Mouse (Mus musculus) myocyte (in vitro differentiated cells): Measurements from ENCODE around the gene Olfr78.

ENCODE experiments used
- CEBPB ChIP-seq: IDR thresholded peaks from 2 replicates; pipeline ENCODE4 v1.6.1; 2011; ENCODE audit warnings: mild to moderate bottlenecking, moderate library complexity; ENCODE audit not compliant: poor library complexity, insufficient read depth, severe bottlenecking
- E2F4 ChIP-seq: IDR thresholded peaks from one replicate; pipeline ENCODE4 v1.6.1; 2011; ENCODE audit warnings: mild to moderate bottlenecking, control low read depth, moderate library complexity; ENCODE audit not compliant: insufficient read depth
- POLR2A ChIP-seq: IDR thresholded peaks from one replicate; pipeline ENCODE4 v1.6.1; 2011; ENCODE audit warnings: low read depth, mild to moderate bottlenecking, control low read depth, moderate library complexity; ENCODE audit not compliant: insufficient read length
- POLR2AphosphoS2 ChIP-seq: IDR thresholded peaks from one replicate; pipeline ENCODE4 v1.6.1; 2011; ENCODE audit warnings: low read depth, control low read depth; ENCODE audit not compliant: insufficient read length
- TCF12 ChIP-seq: IDR thresholded peaks from one replicate; pipeline ENCODE4 v1.6.1; 2011; ENCODE audit warnings: mild to moderate bottlenecking, control low read depth; ENCODE audit not compliant: poor library complexity, insufficient read depth, severe bottlenecking
- USF1 ChIP-seq: IDR thresholded peaks from one replicate; pipeline ENCODE4 v1.6.1; 2011; ENCODE audit warnings: low read depth, mild to moderate bottlenecking, control low read depth, moderate library complexity

DNA sequence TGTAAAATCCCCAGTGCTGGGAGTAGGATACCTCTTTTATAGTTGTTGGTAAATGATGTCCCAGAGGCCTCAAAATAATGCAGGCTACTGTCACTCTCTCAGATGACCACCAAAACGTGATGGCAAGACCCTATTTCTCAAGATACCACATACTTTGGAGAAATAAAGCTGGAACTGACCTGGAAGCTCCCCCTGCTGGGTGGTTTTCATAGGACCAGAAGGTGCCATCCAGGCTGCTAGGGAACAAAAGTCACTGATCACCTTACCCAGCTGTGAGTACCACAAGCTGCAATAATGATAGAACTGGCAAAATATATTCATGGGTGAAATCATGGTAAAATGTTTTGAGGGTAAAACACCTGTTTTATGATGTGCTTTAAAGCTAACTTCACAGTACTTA, 7.2 kb downstream of the Olfr78 start:
- TF ChIP-seq POLR2A (no peak), USF1 (no peak), POLR2AphosphoS2 (no peak), E2F4 (no peak), CEBPB (no peak), TCF12 (no peak)
